Mouse (Mus musculus) stomach, postnatal 0 days (tissue): ENCODE results near the gene Manba.

Experiments used
- CTCF ChIP-seq: IDR thresholded peaks from 2 replicates; pipeline ENCODE4 v1.5.1; 2016; ENCODE audit warnings: antibody characterized with exemption, low read depth, mild to moderate bottlenecking, moderate library complexity
- EP300 ChIP-seq: optimal IDR thresholded peaks from 2 replicates; pipeline ENCODE3; 2016; ENCODE audit warnings: antibody characterized with exemption

- no peak for TF ChIP-seq CTCF
- no peak for TF ChIP-seq EP300
Measured at GRCm38 (mm10) chr3:135606592-135606991, 121.2 kb downstream of the Manba start.
